ENCODE assay signal across 16 mouse cellular contexts in the genomic region with DNA sequence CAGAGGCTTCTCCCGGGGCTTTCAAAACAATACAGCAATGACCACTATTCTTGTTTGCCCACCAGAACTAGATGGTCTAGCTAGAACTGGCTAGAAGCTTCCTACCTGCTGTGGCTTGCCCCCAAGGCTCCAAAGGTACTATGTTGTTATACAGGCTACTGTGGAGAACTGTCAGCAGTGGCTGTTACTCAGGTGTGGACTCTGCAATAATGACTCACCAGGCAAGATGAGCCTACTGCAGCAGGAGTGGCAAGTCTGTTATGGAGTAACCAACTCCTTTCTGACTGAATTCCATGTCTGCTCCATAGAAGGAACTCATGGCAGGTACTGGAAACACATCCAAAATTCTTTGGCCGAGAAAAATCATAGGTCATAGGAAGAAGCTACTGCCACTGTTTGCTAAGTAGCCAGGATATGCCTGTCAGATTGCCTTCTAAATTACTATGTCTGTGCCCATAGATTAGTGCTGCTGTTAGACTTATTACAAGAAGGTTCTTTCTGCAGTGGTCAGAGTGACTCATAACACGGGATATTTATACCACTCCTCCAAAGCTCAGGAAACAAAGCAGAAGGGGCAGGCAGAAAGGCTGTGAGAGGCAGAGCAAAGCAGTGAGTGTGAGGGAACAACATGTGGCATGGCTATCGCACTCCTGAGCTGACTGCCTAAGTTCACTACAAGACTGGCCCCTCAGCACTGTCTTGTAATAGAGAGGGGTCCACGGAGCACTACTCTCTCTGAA. TPM values are rescaled to one million over a fixed set of nuclear protein-coding genes. Genes with fewer than 3 reads are reported as not detected.
A peak's percentile ranks its signal among the peaks of the same experiment; 100 is the strongest.
DNase-seq lines count a peak whose midpoint lies in the region; TF ChIP-seq lines count a peak whose summit lies in the region.
"Had no signal": no experiment of that assay in that cellular context is flagged by ENCODE, and none has a peak within 500 bp of the region (broad histone marks: within the 10 kb centered on the region; RNA-seq: fewer than 3 reads in every experiment).

No protein-coding gene starts in this region.

- WGBS in kidney, adult 2 months = 72% methylated on average over 5 of the region's 5 CpGs

- DNase-seq in gastrocnemius, adult 18-20 months (ENCODE audit: low spot score) = peak; percentile 16
- DNase-seq in gastrocnemius, postnatal 4 days (ENCODE audit: low spot score in 2 of 2) = no peak
- DNase-seq in kidney, adult 2 months = peak; percentile 27
- DNase-seq in kidney, postnatal 10 days = no peak
- DNase-seq in 416B (ENCODE audit: low read depth) = peak; percentile 95
- DNase-seq in fibroblast of lung, adult 2 months (ENCODE audit: low read depth) = peak; percentile 69
- no peak for DNase-seq in adrenal gland, postnatal 10 days
- no peak for DNase-seq in embryo, embryonic 9.5 days (ENCODE audit: extremely low spot score)
- DNase-seq: adrenal gland, postnatal 14 days; cerebellum, adult 9-10 months; lung, adult 18-20 months; lung, postnatal 36 days; midbrain, embryonic 14.5 days had no signal

- no peaks in the 10 kb centered on the region for H3K27me3 ChIP-seq in kidney, adult 2 months (replicated peaks; ENCODE audit: control insufficient read depth, insufficient read depth, low read length)
- H3K27me3 ChIP-seq: limb, embryonic 12.5 days; neural tube, embryonic 12.5 days had no signal

- no peak for TF ChIP-seq POLR2A in kidney, adult 2 months (IDR thresholded peaks at IDR 0.05; ENCODE audit: low read depth, low read length)

- H3K4me3 ChIP-seq in kidney, adult 2 months (ENCODE audit: insufficient read depth, low read depth, low read length) = no peak overlapping the region
- H3K4me3 ChIP-seq: limb, embryonic 12.5 days; neural tube, embryonic 12.5 days had no signal

- H3K4me1 ChIP-seq in kidney, adult 2 months (ENCODE audit: control insufficient read depth, insufficient read depth, low read length) = no peaks in the 10 kb centered on the region
- H3K4me1 ChIP-seq: limb, embryonic 12.5 days; neural tube, embryonic 12.5 days had no signal

- TF ChIP-seq CTCF in kidney, adult 2 months (conservative IDR thresholded peaks at IDR 0.05; ENCODE audit: insufficient read depth, insufficient read length, low read depth, low read length) = no peak

- no peak overlapping the region for H3K27ac ChIP-seq in kidney, adult 2 months (ENCODE audit: insufficient read depth, low read depth, low read length)
- H3K27ac ChIP-seq: hindbrain, embryonic 14.5 days; limb, embryonic 12.5 days; neural tube, embryonic 12.5 days had no signal

- no peaks in the 10 kb centered on the region for H3K36me3 ChIP-seq in kidney, adult 2 months (ENCODE audit: control insufficient read depth, insufficient read depth, low read length)

RNA-seq across cellular contexts. Expression of a gene that starts 51.9 kb away (rescaled TPM):
- 10 to 100 TPM; 64.7 to 69.4 TPM for total RNA-seq in gastrocnemius, adult 18-20 months (2021)
- total RNA-seq in gastrocnemius, postnatal 4 days (2021) = 100 to 1,000 TPM in 1 of 2 experiments, 10 to 100 TPM in 1; 82.2 to 103 TPM
- 35.1 and 38.3 TPM in 2 replicates for polyA plus RNA-seq in kidney, adult 2 months (2012; rRNA removed)
- 100 to 1,000 TPM; 106 to 117 TPM for total RNA-seq in adrenal gland, postnatal 10 days (2021)

Comparison
In these comparisons a context has a peak if more than half of its experiments do, and no peak if none do; other contexts are left out.
1. DNase-seq: peak in gastrocnemius, adult 18-20 months (single experiment), kidney, adult 2 months (single experiment), 416B (single experiment) and fibroblast of lung, adult 2 months (single experiment); none in gastrocnemius, postnatal 4 days (0 of 2), kidney, postnatal 10 days (single experiment), adrenal gland, postnatal 10 days (single experiment) and embryo, embryonic 9.5 days (single experiment).